In genomic region chr1:128832201-128832883, GRCm38 (mm10) we compare ENCODE assay signal across 8 mouse cellular contexts.
DNase-seq lines count a peak whose midpoint lies in the region; ATAC-seq and TF ChIP-seq lines count a peak whose summit lies in the region.

No protein-coding gene starts in this region.

- H3K36me3 ChIP-seq in ES-Bruce4 (ENCODE audit: control insufficient read depth, insufficient read depth, low read length, poor library complexity, severe bottlenecking), result no peaks in the 10 kb centered on the region
- H3K36me3 ChIP-seq in forebrain, embryonic 15.5 days, result no peaks in the 10 kb centered on the region
- no peaks in the 10 kb centered on the region for H3K36me3 ChIP-seq in neural tube, embryonic 15.5 days

- no peak overlapping the region for H3K9ac ChIP-seq in ES-Bruce4 (ENCODE audit: low read depth, poor library complexity, severe bottlenecking)
- no peak overlapping the region for H3K9ac ChIP-seq in forebrain, embryonic 15.5 days (replicated peaks)
- no peak overlapping the region; the same call in 1 of the 2 replicates for H3K9ac ChIP-seq in neural tube, embryonic 15.5 days (replicated peaks)

- peak; percentile 89 for TF ChIP-seq CTCF in ES-Bruce4 (IDR thresholded peaks at IDR 0.05; ENCODE audit: low read depth, low read length)
- TF ChIP-seq CTCF in lung, adult 2 months (IDR thresholded peaks at IDR 0.05; ENCODE audit: insufficient read depth, low read length), result peak; percentile 98

- H3K27ac ChIP-seq in ES-Bruce4 (ENCODE audit: insufficient read depth, low read length), result no peak overlapping the region
- no peak overlapping the region for H3K27ac ChIP-seq in forebrain, embryonic 15.5 days (replicated peaks)
- H3K27ac ChIP-seq in neural tube, embryonic 15.5 days (replicated peaks), result 0 out of 2 replicates have a peak overlapping the region, but pooled peaks have one; percentile 13

- intact Hi-C loops in heart, postnatal 36 days (cut with DNase I), result loop anchor here (10.0 kb wide), 2 partner anchors 548 to 1008 kb away; no protein-coding TSS in a partner anchor

- peak; percentile 22 for DNase-seq in cerebellum, adult 11 months
- DNase-seq in heart, postnatal 36 days, result peak; percentile 81 to 86
- DNase-seq in layer of hippocampus, adult 18-20 months (ENCODE audit: low spot score in 2 of 2), result peak; percentile 52 to 78
- DNase-seq in lung, adult 2 months, result peak; percentile 75
- DNase-seq in testis, postnatal 14 days (ENCODE audit: low spot score), result peak; percentile 60

- no peak for TF ChIP-seq POLR2A in ES-Bruce4 (IDR thresholded peaks at IDR 0.05; ENCODE audit: insufficient read depth, low read length)
- TF ChIP-seq POLR2A in lung, adult 2 months (IDR thresholded peaks at IDR 0.05; ENCODE audit: borderline replicate concordance, extremely low read depth, low read depth, low read length), result no peak

- no peaks in the 10 kb centered on the region for H3K4me1 ChIP-seq in ES-Bruce4 (ENCODE audit: control insufficient read depth, insufficient read depth, low read length)
- 0 out of 2 replicates have a peak, but pooled peaks cover 3% of the 10 kb centered on the region for H3K4me1 ChIP-seq in forebrain, embryonic 15.5 days
- peaks cover 3% of the 10 kb centered on the region; the same call in 1 of the 2 replicates for H3K4me1 ChIP-seq in lung, adult 2 months (ENCODE audit: control insufficient read depth, insufficient read depth, low read length)
- H3K4me1 ChIP-seq in neural tube, embryonic 15.5 days, result peaks cover 20% of the 10 kb centered on the region

- no peak for TF ChIP-seq EP300 in ES-Bruce4 (IDR thresholded peaks at IDR 0.05; ENCODE audit: insufficient read depth, low read depth, low read length)

- H3K4me2 ChIP-seq in forebrain, embryonic 15.5 days (replicated peaks), result no peak overlapping the region
- H3K4me2 ChIP-seq in neural tube, embryonic 15.5 days, result peak overlapping the region; percentile 46

- no peak overlapping the region for H3K4me3 ChIP-seq in ES-Bruce4 (ENCODE audit: low read depth, low read length)
- no peak overlapping the region for H3K4me3 ChIP-seq in forebrain, embryonic 15.5 days
- peak overlapping the region; percentile 61 for H3K4me3 ChIP-seq in lung, adult 2 months (replicated peaks; ENCODE audit: extremely low read depth, low read depth, low read length)
- peak overlapping the region; percentile 17; the same call in 1 of the 2 replicates for H3K4me3 ChIP-seq in neural tube, embryonic 15.5 days (replicated peaks)

- H3K27me3 ChIP-seq in ES-Bruce4 (ENCODE audit: control insufficient read depth, insufficient read depth, low read length, poor library complexity, severe bottlenecking), result no peaks in the 10 kb centered on the region
- H3K27me3 ChIP-seq in forebrain, embryonic 15.5 days, result no peaks in the 10 kb centered on the region
- no peaks in the 10 kb centered on the region for H3K27me3 ChIP-seq in neural tube, embryonic 15.5 days (replicated peaks)

- H3K9me3 ChIP-seq in ES-Bruce4 (replicated peaks; ENCODE audit: control insufficient read depth, insufficient read depth, low read length, poor library complexity, severe bottlenecking), result no peaks in the 10 kb centered on the region
- H3K9me3 ChIP-seq in forebrain, embryonic 15.5 days, result no peaks in the 10 kb centered on the region
- H3K9me3 ChIP-seq in neural tube, embryonic 15.5 days (replicated peaks), result no peaks in the 10 kb centered on the region

- 41% methylated on average over 18 of the region's 18 CpGs for WGBS in forebrain, embryonic 15.5 days
- WGBS in lung, adult 2 months, result 7% methylated on average over 18 of the region's 18 CpGs
- WGBS in neural tube, embryonic 15.5 days, result 35% methylated on average over 18 of the region's 18 CpGs

- ATAC-seq in forebrain, embryonic 15.5 days (replicated peaks), result peak; percentile 71
- 0 out of 2 replicates have a peak, but pooled peaks have one; percentile 21 for ATAC-seq in neural tube, embryonic 15.5 days (ENCODE audit: low FRiP score)

Comparison
In these comparisons a context has a peak if more than half of its experiments do, and no peak if none do; other contexts are left out.
1. H3K4me3 ChIP-seq: peak in lung, adult 2 months (single experiment) and neural tube, embryonic 15.5 days (single experiment); none in ES-Bruce4 (single experiment) and forebrain, embryonic 15.5 days (single experiment).
2. DNase-seq: peak in every context shown above with its lines; median percentile 84 in heart, postnatal 36 days; 75 in lung, adult 2 months; 65 in layer of hippocampus, adult 18-20 months; 60 in testis, postnatal 14 days; 22 in cerebellum, adult 11 months.